Mouse (Mus musculus): ENCODE measurements at regions not wholly inside any gene's neighbourhood (a gene's known extent, or its start where the extent isn't known, plus 50 kb on each side); places are given as distances from the start of the nearest gene placed in this dataset.

DNA sequence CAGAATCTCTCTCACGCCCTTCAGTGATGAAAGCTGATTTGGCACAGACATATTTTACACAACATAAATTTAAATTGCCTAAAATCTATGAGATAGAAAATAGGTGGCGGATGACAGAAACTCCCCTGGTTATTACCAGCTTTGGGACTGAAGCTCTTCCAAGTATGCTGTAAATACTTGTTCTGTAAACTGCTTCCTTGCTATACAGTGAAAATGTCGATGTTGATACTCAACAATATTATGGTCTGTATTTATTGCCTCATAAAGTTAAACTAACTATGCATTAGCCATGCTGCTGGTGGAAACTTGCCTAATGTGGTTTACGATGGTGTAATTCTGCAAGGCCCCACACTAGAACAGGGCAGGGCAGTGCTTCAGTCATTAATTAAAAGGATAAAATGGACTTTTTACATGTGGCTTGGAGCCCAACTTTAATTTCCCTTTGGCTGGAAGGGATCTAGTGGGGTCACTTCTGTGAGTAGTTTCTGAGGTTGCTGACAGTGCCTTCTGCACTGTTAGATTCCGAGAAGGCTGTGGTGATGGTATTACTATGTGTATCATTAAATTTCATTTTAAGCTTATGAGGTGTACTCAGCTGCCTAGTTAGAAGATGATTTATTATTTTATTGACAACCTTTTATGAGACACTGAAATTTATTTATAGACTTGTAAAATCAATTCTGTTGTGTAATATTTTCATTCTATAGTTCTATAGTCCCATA, 482.0 kb upstream of the Msl3l2 start:
- no peak for ATAC-seq (ENCODE audit: low read depth)
- 84% methylated on average over 5 of the region's 5 CpGs for WGBS
- no peak for DNase-seq (ENCODE audit: low spot score)
- 0 out of 2 replicates have a peak, but pooled peaks cover 5% of the 10 kb centered on the region for H3K9me3 ChIP-seq (ENCODE audit: control insufficient read depth, low read length)
- H3K27me3 ChIP-seq (replicated peaks; ENCODE audit: control insufficient read depth, insufficient read depth, low read length), result no peaks in the 10 kb centered on the region
- no peak overlapping the region for H3K4me3 ChIP-seq (ENCODE audit: low read depth, low read length)
- no peak overlapping the region for H3K27ac ChIP-seq (replicated peaks; ENCODE audit: low read depth, low read length)
- H3K36me3 ChIP-seq (ENCODE audit: control insufficient read depth, insufficient read depth, low read length), result no peaks in the 10 kb centered on the region
- no peak overlapping the region for H3K9ac ChIP-seq (ENCODE audit: low read depth, low read length)
- H3K4me1 ChIP-seq (ENCODE audit: control insufficient read depth, insufficient read depth, low read length), result no peaks in the 10 kb centered on the region
- H3K4me2 ChIP-seq (ENCODE audit: low read depth, low read length), result no peak overlapping the region

- DNase-seq (ENCODE audit: low spot score) (no peak), ATAC-seq (ENCODE audit: low read depth) (no peak)
- H3K4me2 ChIP-seq (ENCODE audit: low read depth, low read length), result no peak overlapping the region
- H3K4me1 ChIP-seq (ENCODE audit: control insufficient read depth, insufficient read depth, low read length), result no peaks in the 10 kb centered on the region
- 77% methylated on average over 3 of the region's 3 CpGs for WGBS
- no peak overlapping the region for H3K4me3 ChIP-seq (ENCODE audit: low read depth, low read length)
- H3K36me3 ChIP-seq (ENCODE audit: control insufficient read depth, insufficient read depth, low read length), result no peaks in the 10 kb centered on the region
- no peaks in the 10 kb centered on the region for H3K27me3 ChIP-seq (replicated peaks; ENCODE audit: control insufficient read depth, insufficient read depth, low read length)
- H3K9ac ChIP-seq (ENCODE audit: low read depth, low read length), result no peak overlapping the region
- no peak overlapping the region for H3K27ac ChIP-seq (replicated peaks; ENCODE audit: low read depth, low read length)
- H3K9me3 ChIP-seq (ENCODE audit: control insufficient read depth, low read length), result no peaks in the 10 kb centered on the region
Observed at GRCm38 (mm10) chr10:55641332-55641731, 465.4 kb upstream of the Msl3l2 start.

Measured in embryonic facial prominence, embryonic 14.5 days (tissue).